Mouse (Mus musculus): ENCODE data around the gene Ech1. TPM values are rescaled to one million over a fixed set of nuclear protein-coding genes. Genes with fewer than 3 reads are reported as not detected.

Gene Ech1
- total and polyA plus RNA-seq, 3 experiments = 74.7 to 99.5 TPM; not detected in 1

DNA sequence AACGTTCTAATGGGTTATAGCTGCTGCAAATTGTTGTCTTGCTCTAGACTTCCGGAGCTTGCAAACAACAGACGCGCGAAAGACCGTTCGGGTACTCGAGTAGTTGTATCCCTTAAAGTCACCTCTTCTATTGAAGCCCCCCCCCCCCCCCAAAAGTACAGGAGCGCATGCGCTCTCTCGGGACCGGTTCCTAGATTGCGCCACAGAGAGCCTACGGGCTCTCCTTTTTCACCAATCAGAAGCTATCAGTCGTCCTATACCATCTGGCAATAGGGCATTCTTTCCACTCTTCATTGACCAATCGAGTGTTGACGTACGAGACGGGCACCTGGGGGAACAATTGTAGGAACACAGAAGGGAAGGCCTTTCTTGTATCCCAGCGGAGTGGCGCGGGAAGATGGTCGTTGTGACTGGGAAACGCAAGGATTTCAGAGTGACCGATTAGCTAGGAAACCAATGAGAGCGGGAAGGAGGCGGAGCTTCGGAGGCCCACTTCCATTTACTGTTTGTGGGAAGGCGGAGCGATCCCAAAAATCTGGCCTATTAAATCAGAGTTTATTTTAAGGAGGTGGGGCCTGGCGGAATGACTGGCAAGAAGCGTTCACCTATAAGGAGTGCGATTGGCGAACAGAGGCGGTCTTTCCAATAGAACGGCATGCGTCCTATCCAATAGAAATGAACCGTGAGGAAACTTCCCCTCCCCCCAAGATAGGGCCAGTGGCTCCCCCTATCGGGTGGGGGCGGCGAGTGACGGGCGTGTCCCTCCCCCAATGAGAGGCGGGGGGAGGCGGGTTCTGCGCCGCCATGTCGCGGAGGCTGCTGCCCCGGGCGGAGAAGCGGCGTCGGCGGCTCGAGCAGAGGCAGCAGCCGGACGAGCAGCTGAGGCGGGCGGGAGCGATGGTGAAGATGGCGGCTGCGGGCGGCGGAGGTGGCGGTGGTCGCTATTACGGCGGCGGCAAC, 14.6 kb upstream of the Ech1 start (continued):
- no peak; the same call in 1 of the 2 replicates for TF ChIP-seq UBTF (IDR thresholded peaks at IDR 0.05; ENCODE audit: borderline replicate concordance, insufficient read depth, low read depth, low read length)
- TF ChIP-seq BHLHE40 (IDR thresholded peaks at IDR 0.05; ENCODE audit: borderline replicate concordance, low read depth, low read length) = no peak
- TF ChIP-seq RCOR1 (IDR thresholded peaks at IDR 0.05; ENCODE audit: low read depth, low read length) = peak; percentile 88
- peak; percentile 77 to 86 for TF ChIP-seq POLR2A (IDR thresholded peaks at IDR 0.05; ENCODE audit: control insufficient read depth in 1 of 2, insufficient read depth in 1 of 2, low read depth in 1 of 2, low read length in 2 of 2, poor library complexity in 1 of 2)
- TF ChIP-seq ELF1 (IDR thresholded peaks at IDR 0.05; ENCODE audit: low read depth, low read length) = 0 out of 2 replicates have a peak, but pooled peaks have one; percentile 35
- peak; percentile 61 for TF ChIP-seq TBP (IDR thresholded peaks at IDR 0.05; ENCODE audit: low read depth, low read length)

- peak; percentile 97 for DNase-seq (ENCODE audit: low read depth, low spot score)
- Histone ChIP-seq H3K27me3 (ENCODE audit: control insufficient read depth in 1 of 2, insufficient read depth in 2 of 2, low read length in 2 of 2) (no peaks in the 10 kb centered on the region), H3K4me1 (ENCODE audit: control insufficient read depth in 1 of 2, insufficient read depth in 2 of 2, low read length in 2 of 2) (peaks cover 11 to 51% of the 10 kb centered on the region in 2 experiments), H3K27ac (ENCODE audit: control insufficient read depth, low read depth, low read length) (peak overlapping the region; percentile 92), H3K9me3 (replicated peaks; ENCODE audit: insufficient read depth, low read length) (no peaks in the 10 kb centered on the region), H3K36me3 (ENCODE audit: control insufficient read depth in 1 of 2, insufficient read depth in 2 of 2, low read length in 2 of 2) (peaks cover 24 to 45% of the 10 kb centered on the region in 2 experiments), H3K79me2 (ENCODE audit: control insufficient read depth, insufficient read depth, low read length, poor library complexity) (peaks cover 55% of the 10 kb centered on the region), H3K9ac (ENCODE audit: control insufficient read depth, low read depth, low read length, poor library complexity, severe bottlenecking) (peak overlapping the region; percentile 97), H3K4me3 (ENCODE audit: control insufficient read depth in 1 of 2, insufficient read depth in 1 of 2, low read depth in 2 of 2, low read length in 2 of 2) (peak overlapping the region; percentile 68 to 81)
- TF ChIP-seq USF1 (IDR thresholded peaks at IDR 0.05; ENCODE audit: low read depth, low read length) (peak; percentile 71), TAL1 (IDR thresholded peaks at IDR 0.05; ENCODE audit: low read length) (no peak), MEF2A (IDR thresholded peaks at IDR 0.05; ENCODE audit: extremely low read depth, insufficient replicate concordance, low read depth, low read length, poor library complexity, severe bottlenecking) (no peak), USF2 (IDR thresholded peaks at IDR 0.05; ENCODE audit: borderline replicate concordance in 1 of 2, insufficient read depth in 1 of 2, low read depth in 1 of 2, low read length in 2 of 2) (no peak), MYC (IDR thresholded peaks at IDR 0.05; ENCODE audit: low read depth, low read length) (peak; percentile 99), POLR2A (IDR thresholded peaks at IDR 0.05; ENCODE audit: control insufficient read depth in 1 of 2, insufficient read depth in 1 of 2, low read depth in 1 of 2, low read length in 2 of 2, poor library complexity in 1 of 2) (peak in 1 of 2 experiments; percentile 55; a peak in 1 of 4 replicates), MXI1 (IDR thresholded peaks at IDR 0.05; ENCODE audit: low read depth, low read length) (peak; percentile 93), KAT2A (conservative IDR thresholded peaks at IDR 0.05; ENCODE audit: low read depth, low read length) (no peak), ZNF384 (IDR thresholded peaks at IDR 0.05; ENCODE audit: low read depth, low read length) (peak; percentile 100), CTCF (IDR thresholded peaks at IDR 0.05 in 2 of 3, conservative IDR thresholded peaks at IDR 0.05 in 1 of 3; ENCODE audit: control insufficient read depth in 1 of 3, insufficient read depth in 1 of 3, low read depth in 2 of 3, low read length in 3 of 3, poor library complexity in 1 of 3, severe bottlenecking in 1 of 3) (no peak), MAFK (IDR thresholded peaks at IDR 0.05; ENCODE audit: borderline replicate concordance, low read depth, low read length) (no peak), EP300 (IDR thresholded peaks at IDR 0.05; ENCODE audit: low read depth in 1 of 2, low read length in 2 of 2) (peak in 1 of 2 experiments; percentile 57; a peak in 2 of 4 replicates), RCOR1 (IDR thresholded peaks at IDR 0.05; ENCODE audit: low read depth, low read length) (no peak), GATA1 (IDR thresholded peaks at IDR 0.05; ENCODE audit: low read depth, low read length) (peak; percentile 40; the same call in 1 of the 2 replicates), MYB (IDR thresholded peaks at IDR 0.05; ENCODE audit: low read depth, low read length) (no peak; the same call in 1 of the 2 replicates), NELFE (IDR thresholded peaks at IDR 0.05; ENCODE audit: low read depth, low read length) (no peak), ZKSCAN1 (IDR thresholded peaks at IDR 0.05; ENCODE audit: low read depth, low read length) (no peak; the same call in 1 of the 2 replicates), BHLHE40 (IDR thresholded peaks at IDR 0.05; ENCODE audit: borderline replicate concordance, low read depth, low read length) (peak; percentile 61), UBTF (IDR thresholded peaks at IDR 0.05; ENCODE audit: borderline replicate concordance, insufficient read depth, low read depth, low read length) (no peak), ELF1 (IDR thresholded peaks at IDR 0.05; ENCODE audit: low read depth, low read length) (peak; percentile 57; the same call in 1 of the 2 replicates), ZC3H11A (IDR thresholded peaks at IDR 0.05; ENCODE audit: low read depth, low read length) (no peak), RAD21 (IDR thresholded peaks at IDR 0.05; ENCODE audit: low read depth, low read length) (no peak), SMC3 (IDR thresholded peaks at IDR 0.05; ENCODE audit: low read depth, low read length) (no peak), NRF1 (IDR thresholded peaks at IDR 0.05; ENCODE audit: insufficient read depth, low read depth, low read length, poor library complexity, severe bottlenecking) (peak; percentile 93), E2F4 (IDR thresholded peaks at IDR 0.05; ENCODE audit: borderline replicate concordance, low read depth, low read length) (peak; percentile 93; the same call in 1 of the 2 replicates), TCF12 (IDR thresholded peaks at IDR 0.05; ENCODE audit: low read depth, low read length) (peak; percentile 52), GABPA (IDR thresholded peaks at IDR 0.05; ENCODE audit: low read depth, low read length) (no peak), MAZ (IDR thresholded peaks at IDR 0.05; ENCODE audit: low read depth, low read length) (peak; percentile 70; the same call in 1 of the 2 replicates), ETS1 (IDR thresholded peaks at IDR 0.05; ENCODE audit: low read depth, low read length) (peak; percentile 59; the same call in 1 of the 2 replicates)
Observed at GRCm38 (mm10) chr7:28811228-28811627, 13.8 kb upstream of the Ech1 start.
